Mouse (Mus musculus) neural tube, embryonic 14.5 days (tissue): ENCODE data around the gene Gpr55. TPM values are rescaled to one million over a fixed set of nuclear protein-coding genes. Genes with fewer than 3 reads are reported as not detected.

ENCODE experiments used
- ATAC-seq: fragments of 200-750 bp; cut with Nextera tagmentation; 2 replicates; pipeline ENCODE4 v1.8.0; 2017; ENCODE audit warnings: low read depth, mild to moderate bottlenecking, moderate TSS enrichment, moderate library complexity
- H3K27ac ChIP-seq: fragments of 300-500 bp; sonication (generic); 2 replicates; pipeline ENCODE4 v1.5.1; 2014; ENCODE audit warnings: low read depth, mild to moderate bottlenecking, control low read depth, low read length, moderate library complexity, mixed read lengths
- H3K27me3 ChIP-seq: fragments of 300-500 bp; sonication (generic); 2 replicates; pipeline ENCODE4 v1.6.1; 2014; ENCODE audit warnings: low read length; ENCODE audit not compliant: control insufficient read depth, insufficient read depth
- H3K36me3 ChIP-seq: fragments of 300-500 bp; sonication (generic); 2 replicates; pipeline ENCODE4 v1.6.1; 2014; ENCODE audit warnings: low read length, mixed read lengths; ENCODE audit not compliant: control insufficient read depth, insufficient read depth
- H3K4me1 ChIP-seq: fragments of 300-500 bp; sonication (generic); 2 replicates; pipeline ENCODE4 v1.6.1; 2014; ENCODE audit warnings: low read length; ENCODE audit not compliant: control insufficient read depth, insufficient read depth
- H3K4me2 ChIP-seq: fragments of 300-500 bp; sonication (generic); 2 replicates; pipeline ENCODE4 v1.6.1; 2014; ENCODE audit warnings: mild to moderate bottlenecking, low read depth, low read length, control low read depth
- H3K4me3 ChIP-seq: fragments of 300-500 bp; sonication (generic); 2 replicates; pipeline ENCODE4 v1.5.1; 2014; ENCODE audit warnings: low read depth, low read length, control low read depth, mixed read lengths
- H3K9ac ChIP-seq: fragments of 300-500 bp; sonication (generic); replicated peaks from 2 replicates; pipeline ENCODE4 v1.6.1; 2014; ENCODE audit warnings: low read depth, mild to moderate bottlenecking, control low read depth, low read length, mixed read lengths
- H3K9me3 ChIP-seq: fragments of 300-500 bp; sonication (generic); 2 replicates; pipeline ENCODE4 v1.6.1; 2016; ENCODE audit warnings: low read length; ENCODE audit not compliant: control insufficient read depth
- WGBS: fragments of 180-500 bp; shearing (Covaris S2); extraction: QIAGEN DNeasy Blood & Tissue Kit; methylation state at CpG from one replicate; pipeline ENCODE4 v1.1.7; 2014; 5-methylcytosine and 5-hydroxymethylcytosine counted together
- polyA plus RNA-seq: library from polyadenylated mRNA; unstranded; fragments of >200 nt; fragmentation: Nextera tagmentation; extraction: Ambion mirVana; gene quantifications from 2 replicates; pipeline ENCODE4 v1.2.1, GENCODE M21; 2014

Gene Gpr55
- polyA plus RNA-seq, 1 experiment from 2014 or later, result 0.13 TPM

GRCm38 (mm10) chr1:85913078-85913755 lies 47.6 kb downstream of the Gpr55 start:
- WGBS, result 92% methylated on average over 7 of the region's 7 CpGs
- Histone ChIP-seq H3K9ac (no peak overlapping the region), H3K4me3 (no peak overlapping the region), H3K4me1 (peaks cover 13% of the 10 kb centered on the region), H3K4me2 (no peak overlapping the region), H3K27ac (no peak overlapping the region), H3K9me3 (no peaks in the 10 kb centered on the region), H3K36me3 (peaks cover 1% of the 10 kb centered on the region; the same call in 1 of the 2 replicates), H3K27me3 (no peaks in the 10 kb centered on the region)
- ATAC-seq, result no peak

GRCm38 (mm10) chr1:85908754-85909590 lies 51.8 kb downstream of the Gpr55 start:
- Histone ChIP-seq H3K36me3 (peaks cover 37% of the 10 kb centered on the region), H3K4me1 (no peaks in the 10 kb centered on the region), H3K9me3 (no peaks in the 10 kb centered on the region), H3K4me3 (no peak overlapping the region), H3K27me3 (no peaks in the 10 kb centered on the region), H3K27ac (no peak overlapping the region), H3K4me2 (no peak overlapping the region), H3K9ac (no peak overlapping the region)
- WGBS, result 68% methylated on average over 13 of the region's 13 CpGs
- no peak for ATAC-seq

- H3K27me3 ChIP-seq, result no peaks in the 10 kb centered on the region
- H3K36me3 ChIP-seq, result peaks cover 37% of the 10 kb centered on the region
- peaks cover 4% of the 10 kb centered on the region; the same call in 1 of the 2 replicates for H3K4me1 ChIP-seq
- no peak for ATAC-seq
- WGBS, result 93% methylated on average over 12 of the region's 12 CpGs
- H3K9me3 ChIP-seq, result no peaks in the 10 kb centered on the region
- H3K4me2 ChIP-seq, result no peak overlapping the region
- no peak overlapping the region for H3K9ac ChIP-seq
- H3K27ac ChIP-seq, result no peak overlapping the region
- no peak overlapping the region for H3K4me3 ChIP-seq
Observed at GRCm38 (mm10) chr1:85906892-85907291, 53.9 kb downstream of the Gpr55 start.

- no peaks in the 10 kb centered on the region for H3K27me3 ChIP-seq
- H3K4me2 ChIP-seq, result no peak overlapping the region
- no peak overlapping the region for H3K9ac ChIP-seq
Observed at GRCm38 (mm10) chr1:85902108-85902561, 58.7 kb downstream of the Gpr55 start.

GRCm38 (mm10) chr1:85901516-85902107 lies 59.2 kb downstream of the Gpr55 start:
- Histone ChIP-seq H3K4me1 (peaks cover 37% of the 10 kb centered on the region), H3K36me3 (peaks cover 20% of the 10 kb centered on the region), H3K4me3 (no peak overlapping the region), H3K9me3 (no peaks in the 10 kb centered on the region), H3K27ac (no peak overlapping the region), H3K9ac (no peak overlapping the region), H3K4me2 (no peak overlapping the region), H3K27me3 (no peaks in the 10 kb centered on the region)
- ATAC-seq, result peak; percentile 12
- 66% methylated on average over 3 of the region's 3 CpGs for WGBS

More at GRCm38 (mm10) chr1:85902108-85902561, 58.7 kb downstream of the Gpr55 start:
- Histone ChIP-seq H3K4me3 (no peak overlapping the region), H3K9me3 (no peaks in the 10 kb centered on the region), H3K36me3 (peaks cover 25% of the 10 kb centered on the region), H3K27ac (no peak overlapping the region), H3K4me1 (peaks cover 32% of the 10 kb centered on the region)
- 42% methylated on average over 7 of the region's 7 CpGs for WGBS
- peak; percentile 51 for ATAC-seq

- peaks cover 46% of the 10 kb centered on the region for H3K4me1 ChIP-seq
- H3K4me3 ChIP-seq, result no peak overlapping the region
- no peak overlapping the region for H3K27ac ChIP-seq
- H3K9ac ChIP-seq, result no peak overlapping the region
- ATAC-seq, result no peak
- no peaks in the 10 kb centered on the region for H3K27me3 ChIP-seq
- H3K36me3 ChIP-seq, result peaks cover 11% of the 10 kb centered on the region
- WGBS, result 66% methylated on average over 7 of the region's 7 CpGs
- no peaks in the 10 kb centered on the region for H3K9me3 ChIP-seq
- H3K4me2 ChIP-seq, result no peak overlapping the region
Observed at GRCm38 (mm10) chr1:85900521-85901333, 60.1 kb downstream of the Gpr55 start.

GRCm38 (mm10) chr1:85899388-85899761 lies 61.4 kb downstream of the Gpr55 start:
- no peak for ATAC-seq
- H3K27me3 ChIP-seq, result no peaks in the 10 kb centered on the region
- no peaks in the 10 kb centered on the region for H3K36me3 ChIP-seq
- 0 out of 2 replicates have a peak overlapping the region, but pooled peaks have one; percentile 23 for H3K4me2 ChIP-seq
- H3K4me1 ChIP-seq, result peaks cover 48% of the 10 kb centered on the region
- H3K4me3 ChIP-seq, result no peak overlapping the region
- H3K9me3 ChIP-seq, result no peaks in the 10 kb centered on the region
- no peak overlapping the region for H3K9ac ChIP-seq
- no peak overlapping the region for H3K27ac ChIP-seq

- no peaks in the 10 kb centered on the region for H3K27me3 ChIP-seq
- no peak for ATAC-seq
- H3K4me2 ChIP-seq, result peak overlapping the region; percentile 23; the same call in 1 of the 2 replicates
- no peaks in the 10 kb centered on the region for H3K36me3 ChIP-seq
- no peaks in the 10 kb centered on the region for H3K9me3 ChIP-seq
- no peak overlapping the region for H3K4me3 ChIP-seq
- 18% methylated on average over 12 of the region's 12 CpGs for WGBS
- peaks cover 50% of the 10 kb centered on the region for H3K4me1 ChIP-seq
- peak overlapping the region; percentile 30; the same call in 1 of the 2 replicates for H3K27ac ChIP-seq
- H3K9ac ChIP-seq, result peak overlapping the region; percentile 34; the same call in 1 of the 2 replicates
Observed at GRCm38 (mm10) chr1:85898761-85899387, 61.9 kb downstream of the Gpr55 start.
